Mouse (Mus musculus): ENCODE results near the gene Clrn1.

GRCm38 (mm10) chr3:58843415-58843814, 41.7 kb downstream of the Clrn1 start:
- TF ChIP-seq CTCF (IDR thresholded peaks at IDR 0.05; ENCODE audit: low read depth): peak; percentile 63
- TF ChIP-seq EP300 (IDR thresholded peaks at IDR 0.05; ENCODE audit: low read depth): no peak

Data from liver, embryonic 14.5 days (tissue).